Mouse (Mus musculus): Measurements from ENCODE around the gene Socs7.

Socs7 gene

GRCm38 (mm10) chr11:97438868-97439267, 76.5 kb downstream of the Socs7 start:
- no peak for ATAC-seq (ENCODE audit: insufficient number of reproducible peaks, low FRiP score, low TSS enrichment)

GRCm38 (mm10) chr11:97439935-97440334, 77.6 kb downstream of the Socs7 start:
- no peak for ATAC-seq (ENCODE audit: insufficient number of reproducible peaks, low FRiP score, low TSS enrichment)

GRCm38 (mm10) chr11:97440441-97440881, 78.1 kb downstream of the Socs7 start:
- no peak for ATAC-seq (ENCODE audit: insufficient number of reproducible peaks, low FRiP score, low TSS enrichment)

- ATAC-seq (ENCODE audit: insufficient number of reproducible peaks, low FRiP score, low TSS enrichment) = no peak
These were observed 78.8 kb downstream of the Socs7 start for GRCm38 (mm10) chr11:97441036-97441657.

- ATAC-seq (ENCODE audit: insufficient number of reproducible peaks, low FRiP score, low TSS enrichment) = no peak
These were observed 79.3 kb downstream of the Socs7 start for GRCm38 (mm10) chr11:97441658-97442125.

- no peak for ATAC-seq (ENCODE audit: insufficient number of reproducible peaks, low FRiP score, low TSS enrichment)
These were observed 80.7 kb downstream of the Socs7 start for GRCm38 (mm10) chr11:97442891-97443675.

- ATAC-seq (ENCODE audit: insufficient number of reproducible peaks, low FRiP score, low TSS enrichment) = no peak
These were observed 83.2 kb downstream of the Socs7 start for GRCm38 (mm10) chr11:97445596-97445995.

- ATAC-seq (ENCODE audit: insufficient number of reproducible peaks, low FRiP score, low TSS enrichment) = no peak
These were observed 83.7 kb downstream of the Socs7 start for GRCm38 (mm10) chr11:97445999-97446511.

- no peak for ATAC-seq (ENCODE audit: insufficient number of reproducible peaks, low FRiP score, low TSS enrichment)
These were observed 85.6 kb downstream of the Socs7 start for GRCm38 (mm10) chr11:97447979-97448378.

Measured in cerebellum, adult (tissue).